ENCODE assay signal across 13 mouse cellular contexts in genomic region chr15:12753201-12753600, GRCm38 (mm10). TPM values are rescaled to one million over a fixed set of nuclear protein-coding genes. Genes with fewer than 3 reads are reported as not detected.
A peak's percentile ranks its signal among the peaks of the same experiment; 100 is the strongest.
DNase-seq lines count a peak whose midpoint lies in the region; ATAC-seq and TF ChIP-seq lines count a peak whose summit lies in the region.
"Had no signal": no experiment of that assay in that cellular context is flagged by ENCODE, and none has a peak within 500 bp of the region (broad histone marks: within the 10 kb centered on the region; RNA-seq: fewer than 3 reads in every experiment).

No protein-coding gene starts in this region.

- intact Hi-C loops in gastrocnemius, postnatal 14 days (cut with DNase I; ENCODE audit: low total_unique reads), result no loop called here

- no peaks in the 10 kb centered on the region; a peak in 1 of 4 replicates for H3K27me3 ChIP-seq in MEL (ENCODE audit: control insufficient read depth in 1 of 2, insufficient read depth in 2 of 2, low read length in 2 of 2)
- H3K27me3 ChIP-seq in heart, embryonic 13.5 days (replicated peaks), result no peaks in the 10 kb centered on the region
- no peaks in the 10 kb centered on the region for H3K27me3 ChIP-seq in limb, embryonic 14.5 days (ENCODE audit: control insufficient read depth, insufficient read depth, low read length)
- H3K27me3 ChIP-seq in forebrain, embryonic 11.5 days (ENCODE audit: control insufficient read depth, insufficient read depth, low read length), result no peaks in the 10 kb centered on the region
- no peaks in the 10 kb centered on the region for H3K27me3 ChIP-seq in hindbrain, embryonic 12.5 days
- H3K27me3 ChIP-seq: limb, embryonic 15.5 days had no signal

- H3K27ac ChIP-seq in MEL (ENCODE audit: control insufficient read depth, low read depth, low read length), result no peak overlapping the region
- peak overlapping the region; percentile 59 for H3K27ac ChIP-seq in heart, embryonic 13.5 days (replicated peaks)
- H3K27ac ChIP-seq in limb, embryonic 14.5 days (replicated peaks; ENCODE audit: low read depth, low read length), result no peak overlapping the region
- H3K27ac ChIP-seq in forebrain, embryonic 11.5 days (ENCODE audit: low read depth, low read length), result no peak overlapping the region
- no peak overlapping the region for H3K27ac ChIP-seq in hindbrain, embryonic 12.5 days
- H3K27ac ChIP-seq: limb, embryonic 15.5 days; lung, embryonic 15.5 days had no signal

- peaks cover 0 to 5% of the 10 kb centered on the region in 2 experiments; a peak in 2 of 4 replicates for H3K36me3 ChIP-seq in MEL (ENCODE audit: control insufficient read depth in 1 of 2, insufficient read depth in 2 of 2, low read length in 2 of 2)
- no peaks in the 10 kb centered on the region for H3K36me3 ChIP-seq in heart, embryonic 13.5 days
- no peaks in the 10 kb centered on the region for H3K36me3 ChIP-seq in limb, embryonic 14.5 days (ENCODE audit: control insufficient read depth, insufficient read depth, low read length)
- H3K36me3 ChIP-seq in forebrain, embryonic 11.5 days (ENCODE audit: control insufficient read depth, insufficient read depth, low read length), result no peaks in the 10 kb centered on the region
- no peaks in the 10 kb centered on the region for H3K36me3 ChIP-seq in hindbrain, embryonic 12.5 days
- H3K36me3 ChIP-seq: limb, embryonic 15.5 days; lung, embryonic 15.5 days had no signal

- TF ChIP-seq CTCF in MEL (IDR thresholded peaks at IDR 0.05 in 2 of 3, conservative IDR thresholded peaks at IDR 0.05 in 1 of 3; ENCODE audit: control insufficient read depth in 1 of 3, insufficient read depth in 1 of 3, low read depth in 2 of 3, low read length in 3 of 3, poor library complexity in 1 of 3, severe bottlenecking in 1 of 3), result no peak

- TF ChIP-seq RAD21 in MEL (IDR thresholded peaks at IDR 0.05; ENCODE audit: low read depth, low read length), result no peak

- H3K79me2 ChIP-seq in MEL (ENCODE audit: control insufficient read depth, insufficient read depth, low read length, poor library complexity), result no peaks in the 10 kb centered on the region

- H3K4me2 ChIP-seq in heart, embryonic 13.5 days, result peak overlapping the region; percentile 33
- no peak overlapping the region for H3K4me2 ChIP-seq in limb, embryonic 14.5 days (replicated peaks; ENCODE audit: low read depth, low read length, severe bottlenecking)
- H3K4me2 ChIP-seq in forebrain, embryonic 11.5 days (ENCODE audit: low read depth, low read length, severe bottlenecking), result no peak overlapping the region
- no peak overlapping the region for H3K4me2 ChIP-seq in hindbrain, embryonic 12.5 days (replicated peaks)
- H3K4me2 ChIP-seq: limb, embryonic 15.5 days; lung, embryonic 15.5 days had no signal

- no peak overlapping the region for H3K4me3 ChIP-seq in MEL (ENCODE audit: control insufficient read depth in 1 of 2, insufficient read depth in 1 of 2, low read depth in 2 of 2, low read length in 2 of 2)
- no peak overlapping the region for H3K4me3 ChIP-seq in heart, embryonic 13.5 days
- no peak overlapping the region for H3K4me3 ChIP-seq in limb, embryonic 14.5 days (replicated peaks; ENCODE audit: low read length)
- H3K4me3 ChIP-seq in forebrain, embryonic 11.5 days (ENCODE audit: low read depth, low read length), result no peak overlapping the region
- H3K4me3 ChIP-seq in hindbrain, embryonic 12.5 days, result no peak overlapping the region
- H3K4me3 ChIP-seq: limb, embryonic 15.5 days; lung, embryonic 15.5 days had no signal

- ATAC-seq in heart, embryonic 13.5 days (ENCODE audit: extremely low read depth, insufficient number of reproducible peaks, low FRiP score, low TSS enrichment), result no peak
- 0 out of 2 replicates have a peak, but pooled peaks have one; percentile 28 for ATAC-seq in limb, embryonic 14.5 days (ENCODE audit: low FRiP score, low read depth)
- no peak for ATAC-seq in forebrain, embryonic 11.5 days (replicated peaks; ENCODE audit: low FRiP score)
- ATAC-seq in hindbrain, embryonic 12.5 days (ENCODE audit: low FRiP score), result no peak
- ATAC-seq: forebrain, embryonic 16.5 days had no signal

- no peak overlapping the region for H3K9ac ChIP-seq in MEL (ENCODE audit: control insufficient read depth, low read depth, low read length, poor library complexity, severe bottlenecking)
- H3K9ac ChIP-seq in heart, embryonic 13.5 days, result no peak overlapping the region
- H3K9ac ChIP-seq in limb, embryonic 14.5 days (ENCODE audit: low read depth, low read length, severe bottlenecking), result no peak overlapping the region
- H3K9ac ChIP-seq in forebrain, embryonic 11.5 days (ENCODE audit: low read length), result no peak overlapping the region
- H3K9ac ChIP-seq in hindbrain, embryonic 12.5 days, result no peak overlapping the region
- H3K9ac ChIP-seq: limb, embryonic 15.5 days; lung, embryonic 15.5 days had no signal

- peak; percentile 41 to 64; a peak in 3 of 4 replicates for TF ChIP-seq EP300 in MEL (IDR thresholded peaks at IDR 0.05; ENCODE audit: low read depth in 1 of 2, low read length in 2 of 2)

- TF ChIP-seq POLR2A in MEL (IDR thresholded peaks at IDR 0.05; ENCODE audit: control insufficient read depth in 1 of 2, insufficient read depth in 1 of 2, low read depth in 1 of 2, low read length in 2 of 2, poor library complexity in 1 of 2), result no peak
- TF ChIP-seq POLR2A in limb, embryonic 14.5 days (IDR thresholded peaks at IDR 0.05; ENCODE audit: borderline replicate concordance, extremely low read depth, insufficient read depth, insufficient read length), result no peak

- no peaks in the 10 kb centered on the region for H3K9me3 ChIP-seq in MEL (replicated peaks; ENCODE audit: insufficient read depth, low read length)
- H3K9me3 ChIP-seq in heart, embryonic 13.5 days, result no peaks in the 10 kb centered on the region
- H3K9me3 ChIP-seq in limb, embryonic 14.5 days (ENCODE audit: control insufficient read depth, low read length), result no peaks in the 10 kb centered on the region
- H3K9me3 ChIP-seq in forebrain, embryonic 11.5 days (ENCODE audit: control insufficient read depth, low read length), result no peaks in the 10 kb centered on the region
- no peaks in the 10 kb centered on the region for H3K9me3 ChIP-seq in hindbrain, embryonic 12.5 days (replicated peaks)
- H3K9me3 ChIP-seq: limb, embryonic 15.5 days; lung, embryonic 15.5 days had no signal

- peaks cover 8 to 20% of the 10 kb centered on the region in 2 experiments for H3K4me1 ChIP-seq in MEL (ENCODE audit: control insufficient read depth in 1 of 2, insufficient read depth in 2 of 2, low read length in 2 of 2)
- peaks cover 56% of the 10 kb centered on the region for H3K4me1 ChIP-seq in heart, embryonic 13.5 days
- H3K4me1 ChIP-seq in limb, embryonic 14.5 days (ENCODE audit: control insufficient read depth, insufficient read depth, low read length), result peaks cover 6% of the 10 kb centered on the region; the same call in 1 of the 2 replicates
- no peaks in the 10 kb centered on the region for H3K4me1 ChIP-seq in forebrain, embryonic 11.5 days (replicated peaks; ENCODE audit: control insufficient read depth, insufficient read depth, low read length)
- H3K4me1 ChIP-seq in hindbrain, embryonic 12.5 days, result no peaks in the 10 kb centered on the region

- peak; percentile 45 for DNase-seq in gastrocnemius, postnatal 14 days
- no peak for DNase-seq in gastrocnemius, postnatal 4 days (ENCODE audit: low spot score in 2 of 2)
- DNase-seq in MEL (ENCODE audit: low read depth, low spot score), result no peak
- no peak for DNase-seq in limb, embryonic 14.5 days (ENCODE audit: low spot score)
- no peak for DNase-seq in forebrain, embryonic 11.5 days (ENCODE audit: low spot score)
- DNase-seq: adrenal gland, postnatal 14 days; kidney, adult 9 months; midbrain, embryonic 14.5 days had no signal

- 28% methylated on average over 4 of the region's 4 CpGs for WGBS in heart, embryonic 13.5 days
- 37% methylated on average over 4 of the region's 4 CpGs for WGBS in limb, embryonic 14.5 days
- WGBS in forebrain, embryonic 11.5 days, result 71% methylated on average over 4 of the region's 4 CpGs
- 68% methylated on average over 4 of the region's 4 CpGs for WGBS in hindbrain, embryonic 12.5 days

TF ChIP-seq in MEL, 35 proteins besides CTCF, POLR2A, EP300 and RAD21:
- no peak for TF ChIP-seq MYB (IDR thresholded peaks at IDR 0.05; ENCODE audit: low read depth, low read length)
- no peak; the same call in 1 of the 2 replicates for TF ChIP-seq ETS1 (IDR thresholded peaks at IDR 0.05; ENCODE audit: low read depth, low read length)
- no peak for TF ChIP-seq JUND (IDR thresholded peaks at IDR 0.05; ENCODE audit: low read depth, low read length)
- TF ChIP-seq TCF12 (IDR thresholded peaks at IDR 0.05; ENCODE audit: low read depth, low read length), result peak; percentile 61; the same call in 1 of the 2 replicates
- TF ChIP-seq ZKSCAN1 (IDR thresholded peaks at IDR 0.05; ENCODE audit: low read depth, low read length), result no peak
- TF ChIP-seq MYC (IDR thresholded peaks at IDR 0.05; ENCODE audit: low read depth, low read length), result no peak
- TF ChIP-seq NRF1 (IDR thresholded peaks at IDR 0.05; ENCODE audit: insufficient read depth, low read depth, low read length, poor library complexity, severe bottlenecking), result no peak
- peak; percentile 41; the same call in 1 of the 2 replicates for TF ChIP-seq GATA1 (IDR thresholded peaks at IDR 0.05; ENCODE audit: low read depth, low read length)
- no peak for TF ChIP-seq SIN3A (IDR thresholded peaks at IDR 0.05; ENCODE audit: low read length)
- no peak for TF ChIP-seq MXI1 (IDR thresholded peaks at IDR 0.05; ENCODE audit: low read depth, low read length)
- peak; percentile 7; the same call in 1 of the 2 replicates for TF ChIP-seq RCOR1 (IDR thresholded peaks at IDR 0.05; ENCODE audit: low read depth, low read length)
- TF ChIP-seq BHLHE40 (IDR thresholded peaks at IDR 0.05; ENCODE audit: borderline replicate concordance, low read depth, low read length), result no peak

RNA-seq across cellular contexts. Expression of gene Pdzd2, which starts 13.5 kb away (rescaled TPM):
- total RNA-seq in gastrocnemius, postnatal 14 days (2021), result 10 to 100 TPM; 31.5 to 34.4 TPM
- 10 to 100 TPM; 50.8 to 58.0 TPM for total RNA-seq in gastrocnemius, postnatal 4 days (2021)
- 0.10 and 0.15 TPM in 2 replicates for total RNA-seq in MEL (2012; rRNA removed)
- polyA plus RNA-seq in MEL (2012; ENCODE audit: insufficient read depth in 1 of 2, insufficient read length in 2 of 2, low read depth in 1 of 2, low replicate concordance in 2 of 2, missing spikeins in 1 of 2), result under 1 TPM in 1 of 2 experiments, not detected in 1; 0.33 TPM
- 11.9 and 14.5 TPM in 2 replicates for polyA plus RNA-seq in heart, embryonic 13.5 days (2015; fragmentation: Nextera tagmentation; extraction: Ambion mirVana)
- 14.6 and 15.9 TPM in 2 replicates for polyA plus RNA-seq in limb, embryonic 14.5 days (2012; rRNA removed)
- 26.4 and 28.6 TPM in 2 replicates for polyA plus RNA-seq in limb, embryonic 14.5 days (2014; fragmentation: Nextera tagmentation; extraction: Ambion mirVana)
- polyA plus RNA-seq in forebrain, embryonic 11.5 days (2014; fragmentation: Nextera tagmentation; extraction: Ambion mirVana), result 4.7 and 6.0 TPM in 2 replicates
- 8.7 and 10.2 TPM in 2 replicates for polyA plus RNA-seq in hindbrain, embryonic 12.5 days (2016; fragmentation: Nextera tagmentation; extraction: Ambion mirVana)
